Mouse (Mus musculus) layer of hippocampus, adult 9-10 months (tissue): Measurements from ENCODE around the gene Bod1l.
A peak's percentile ranks its signal among the peaks of the same experiment; 100 is the strongest.

Experiments
- DNase-seq: peaks from one replicate; pipeline ENCODE4 v3.0.0; 2022; ENCODE audit warnings: low spot score

Gene Bod1l

DNA sequence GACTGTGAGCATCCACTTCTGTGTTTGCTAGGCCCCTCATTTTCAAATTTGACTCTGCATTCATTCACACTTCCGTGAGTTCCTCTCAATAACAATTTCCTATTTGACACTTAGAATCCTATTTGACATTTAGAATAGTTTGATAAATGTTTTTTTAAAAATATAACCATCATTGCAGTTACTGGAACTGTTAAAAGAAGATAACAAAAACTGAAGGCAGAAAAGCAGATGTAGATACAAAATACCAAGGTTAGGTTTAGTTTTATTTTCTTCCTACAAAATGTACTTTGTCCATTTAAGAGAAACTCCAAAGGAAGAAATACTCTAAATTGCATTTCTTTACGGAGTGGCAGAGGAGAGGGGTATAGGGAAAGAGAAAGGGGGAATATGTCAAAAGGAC, 42.5 kb downstream of the Bod1l start:
- DNase-seq: no peak

DNA sequence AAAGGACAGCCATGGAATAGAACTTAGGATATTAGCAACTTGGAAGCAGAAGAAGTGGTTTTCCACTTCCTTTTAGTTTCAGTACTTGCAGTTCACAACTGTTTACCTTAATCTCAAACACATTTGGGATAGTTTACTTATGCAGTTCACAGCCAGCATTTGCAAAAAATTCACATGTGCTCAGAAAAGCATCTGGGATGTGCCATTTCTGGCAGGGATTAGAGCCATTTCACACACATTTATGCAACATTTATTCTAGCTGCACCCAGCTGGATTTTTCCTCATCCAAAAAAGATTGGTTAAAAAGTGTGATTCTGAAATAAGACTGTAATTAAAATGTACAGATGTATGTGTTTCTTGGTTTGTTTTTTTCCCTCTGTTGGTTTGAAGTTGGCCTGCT, 49.7 kb downstream of the Bod1l start:
- no peak for DNase-seq

DNA sequence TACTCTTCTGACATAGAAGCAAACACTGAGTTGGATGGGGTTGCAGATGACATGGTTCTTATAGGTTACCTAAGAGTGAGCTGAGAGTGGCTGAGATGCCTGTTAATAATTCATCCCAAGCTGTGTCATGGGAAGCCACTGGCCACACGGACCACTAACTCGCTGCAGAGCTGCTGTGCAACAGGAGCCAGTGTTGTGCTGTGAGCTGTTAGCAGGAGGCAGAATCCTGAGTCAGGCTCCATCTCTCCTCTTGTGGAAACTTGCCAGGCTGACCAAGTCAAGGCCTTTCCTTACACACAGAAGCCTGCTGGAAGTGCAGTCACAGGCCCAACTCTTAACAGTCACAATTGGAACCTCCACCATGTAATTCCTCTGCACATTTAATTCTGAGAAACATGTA, 53.6 kb downstream of the Bod1l start:
- DNase-seq: no peak

DNA sequence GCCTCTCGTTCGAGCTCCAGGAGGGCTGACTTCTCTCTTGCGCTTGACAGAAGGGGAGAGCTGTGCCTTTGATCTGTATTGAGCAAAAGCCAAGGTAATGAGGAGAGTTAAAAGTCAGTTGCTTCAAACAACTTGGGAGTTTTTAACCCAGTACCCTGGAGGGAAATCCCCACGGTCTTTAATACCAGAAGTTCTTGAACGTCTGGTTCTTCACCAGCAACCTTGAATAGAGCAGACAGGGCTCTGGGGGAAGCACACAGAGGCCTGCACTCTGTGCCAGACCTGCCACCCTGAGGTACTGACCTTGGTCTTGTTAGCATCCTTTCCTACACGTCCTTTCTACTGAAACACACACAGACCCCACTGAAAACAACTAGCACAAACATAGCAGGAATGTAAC, 55.2 kb downstream of the Bod1l start:
- no peak for DNase-seq

DNA sequence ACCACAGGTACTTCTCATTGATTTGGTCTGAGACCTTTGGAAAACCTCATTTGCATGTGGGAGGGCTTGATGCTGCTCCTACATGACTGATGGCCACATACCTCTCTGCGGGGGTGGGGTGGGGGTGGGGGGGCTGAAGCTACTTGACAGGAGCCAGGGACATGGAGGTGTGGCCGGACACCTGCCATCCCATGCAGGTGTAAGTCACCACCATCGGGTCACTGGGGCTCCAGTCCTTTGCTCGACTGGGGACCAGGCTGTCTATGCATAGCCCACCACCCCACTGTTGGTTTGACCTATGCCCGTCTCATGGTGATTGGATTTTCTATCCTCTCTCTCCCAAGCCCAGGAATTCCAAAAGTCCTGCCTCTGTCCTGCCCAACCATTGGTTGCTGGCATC, 62.2 kb downstream of the Bod1l start:
- no peak for DNase-seq

DNA sequence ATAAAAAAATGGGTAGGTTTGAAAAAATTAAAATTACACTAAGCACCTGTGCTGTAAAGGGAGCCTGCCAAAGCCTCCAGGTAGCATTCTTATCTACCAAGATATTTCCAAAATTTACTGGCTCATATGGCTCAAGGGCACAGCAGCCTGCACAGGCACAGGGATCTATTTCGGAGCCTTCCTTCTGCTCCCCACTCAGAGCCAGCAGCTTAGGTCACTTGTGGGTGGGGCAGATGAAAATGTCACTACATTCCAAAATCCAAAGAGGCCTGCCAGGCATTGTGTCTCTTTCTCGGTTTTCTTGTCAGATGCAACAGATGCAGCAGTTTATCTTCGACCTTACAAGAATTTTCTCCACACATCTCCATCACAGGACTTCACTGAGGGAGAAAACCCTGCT, 64.1 kb downstream of the Bod1l start:
- no peak for DNase-seq

DNA sequence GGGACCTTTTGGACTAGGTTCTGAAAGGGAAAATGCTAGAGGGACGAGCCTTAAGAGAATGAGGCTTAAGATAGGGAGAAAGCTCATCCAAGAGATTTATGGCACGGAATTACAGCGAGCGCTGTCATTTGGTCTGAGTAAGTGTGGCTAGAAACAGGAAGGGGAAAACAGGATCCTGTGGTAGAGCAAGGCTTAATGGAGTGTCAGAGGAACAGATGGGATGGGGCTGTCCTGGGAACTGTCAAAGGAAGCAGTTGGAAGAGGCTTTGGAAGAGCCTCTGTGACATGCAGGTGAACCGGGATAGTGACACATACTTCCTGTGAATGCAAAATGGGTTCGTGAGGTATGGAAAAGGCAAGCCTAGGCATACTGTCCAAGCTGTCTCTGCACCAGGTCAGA, 68.4 kb downstream of the Bod1l start:
- DNase-seq: no peak

DNA sequence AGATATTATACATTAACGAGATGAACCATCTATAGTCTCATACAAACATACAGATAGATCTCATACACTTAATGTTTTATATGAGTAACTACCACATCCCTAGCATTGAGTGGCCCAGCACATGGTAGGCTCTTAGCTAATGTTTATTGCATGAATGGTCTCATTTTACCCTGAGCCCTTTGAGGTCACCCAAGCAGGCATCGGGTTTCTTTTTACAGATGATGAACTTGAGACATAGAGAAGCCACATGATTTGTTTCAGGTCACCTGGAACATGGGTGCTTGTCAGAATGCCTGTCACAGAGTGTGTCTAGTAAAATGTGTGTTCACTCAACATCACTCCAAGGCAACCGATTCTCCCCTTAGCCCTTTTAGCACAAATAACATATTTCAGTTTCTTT, 68.8 kb downstream of the Bod1l start:
- DNase-seq: no peak

DNA sequence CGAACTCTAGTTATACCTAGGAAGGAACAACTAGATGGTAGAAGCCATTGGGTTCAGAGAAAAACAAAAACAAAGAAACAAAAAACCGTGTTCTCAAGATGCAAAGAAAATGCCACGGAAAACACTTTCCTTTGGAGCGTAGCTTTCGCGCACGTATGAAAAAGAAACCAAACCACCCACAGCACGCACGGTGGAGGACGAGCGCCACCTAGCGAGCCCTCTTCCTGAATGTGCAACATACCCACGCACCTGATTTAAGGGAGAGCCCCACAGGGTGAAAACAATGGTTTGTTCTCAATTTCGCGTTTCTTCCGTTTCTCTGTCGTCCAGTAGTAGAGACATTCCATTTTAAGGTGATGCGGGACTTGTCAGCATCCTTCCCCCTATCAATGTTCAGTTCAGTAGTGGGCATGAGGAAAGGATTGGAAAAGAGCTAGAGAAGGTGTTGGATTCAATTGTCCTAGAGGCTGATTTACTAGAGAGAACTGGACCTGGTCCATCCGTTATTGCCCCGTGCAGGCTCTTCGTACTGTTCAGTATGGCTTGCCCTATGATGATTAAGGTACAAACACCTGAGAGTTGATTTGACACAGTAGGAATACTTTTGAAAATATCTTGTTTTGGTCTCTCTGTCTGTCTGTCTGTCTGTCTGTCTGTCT, 75.6 kb downstream of the Bod1l start:
- peak; percentile 79 for DNase-seq

DNA sequence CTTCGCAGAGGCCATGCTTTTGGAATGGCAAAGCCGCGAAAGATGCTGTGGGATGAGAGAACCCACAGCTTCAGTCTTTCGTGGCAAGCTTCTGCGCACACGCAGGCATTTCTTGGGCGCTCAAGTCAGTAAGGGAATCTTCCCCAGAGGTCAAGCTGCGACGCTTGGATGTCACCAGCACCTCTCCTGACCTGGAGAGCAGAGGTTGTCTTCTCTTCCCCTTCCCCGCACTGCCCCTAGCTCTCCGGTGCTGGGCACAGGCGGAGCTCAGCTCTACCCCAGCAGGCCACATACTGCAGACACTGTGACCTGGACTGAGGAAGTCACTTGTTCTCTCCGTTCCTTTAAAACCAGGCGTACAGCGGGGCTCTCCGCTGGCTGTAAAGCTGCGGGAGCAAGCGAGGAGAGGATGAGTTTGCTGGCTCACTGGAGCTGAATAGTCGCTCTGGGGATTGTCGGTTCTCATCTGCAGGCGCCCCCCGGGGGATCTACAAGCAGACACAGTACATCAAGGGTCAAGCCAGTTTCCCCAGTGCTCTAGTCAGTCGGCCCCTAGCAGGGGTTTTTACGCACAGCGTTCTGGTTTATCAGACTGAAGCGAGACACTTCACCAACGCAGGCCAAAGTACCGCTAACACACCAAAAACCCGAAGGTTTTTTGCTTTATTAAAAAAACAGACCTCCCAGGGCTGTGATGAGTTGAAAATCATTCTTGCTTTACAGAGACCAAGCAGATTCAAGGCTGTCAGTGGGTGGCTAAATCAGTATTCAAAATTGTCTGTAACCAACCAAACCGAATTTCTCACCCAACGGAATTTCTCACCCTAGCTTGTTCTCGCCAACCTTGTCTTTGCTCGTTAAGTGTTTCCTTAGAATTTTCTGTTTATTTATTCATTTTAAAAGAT, 76.6 kb downstream of the Bod1l start:
- DNase-seq: no peak

DNA sequence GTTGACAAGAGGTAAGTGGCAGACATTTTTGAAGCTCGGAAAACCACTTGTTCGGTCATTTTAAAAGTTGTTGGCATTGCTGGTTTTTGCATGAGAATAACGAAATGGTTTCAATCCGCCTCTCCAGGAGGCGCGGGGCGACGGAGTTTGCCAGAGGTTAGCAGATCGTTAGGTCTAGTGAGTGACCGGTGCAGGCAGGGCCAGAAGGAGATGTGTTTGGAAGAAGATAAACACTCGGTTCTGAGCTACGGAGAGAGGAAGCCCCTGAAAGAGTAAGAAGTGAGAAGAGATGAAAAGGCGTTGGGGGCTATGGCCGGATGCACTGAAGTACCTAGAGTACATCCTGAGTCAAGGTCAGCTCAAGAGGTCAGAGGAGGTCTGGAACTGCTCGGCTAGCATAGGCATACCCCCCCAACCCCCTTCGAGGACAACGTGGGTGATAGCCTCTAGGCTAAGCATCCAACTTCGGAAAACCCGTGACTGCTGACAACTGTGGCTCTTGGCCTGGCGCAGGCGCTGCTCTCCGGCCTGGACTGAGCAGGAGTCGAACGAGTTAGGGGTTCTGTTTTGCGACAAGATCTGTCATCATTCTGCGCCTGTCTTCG, 77.6 kb downstream of the Bod1l start:
- DNase-seq: no peak

DNA sequence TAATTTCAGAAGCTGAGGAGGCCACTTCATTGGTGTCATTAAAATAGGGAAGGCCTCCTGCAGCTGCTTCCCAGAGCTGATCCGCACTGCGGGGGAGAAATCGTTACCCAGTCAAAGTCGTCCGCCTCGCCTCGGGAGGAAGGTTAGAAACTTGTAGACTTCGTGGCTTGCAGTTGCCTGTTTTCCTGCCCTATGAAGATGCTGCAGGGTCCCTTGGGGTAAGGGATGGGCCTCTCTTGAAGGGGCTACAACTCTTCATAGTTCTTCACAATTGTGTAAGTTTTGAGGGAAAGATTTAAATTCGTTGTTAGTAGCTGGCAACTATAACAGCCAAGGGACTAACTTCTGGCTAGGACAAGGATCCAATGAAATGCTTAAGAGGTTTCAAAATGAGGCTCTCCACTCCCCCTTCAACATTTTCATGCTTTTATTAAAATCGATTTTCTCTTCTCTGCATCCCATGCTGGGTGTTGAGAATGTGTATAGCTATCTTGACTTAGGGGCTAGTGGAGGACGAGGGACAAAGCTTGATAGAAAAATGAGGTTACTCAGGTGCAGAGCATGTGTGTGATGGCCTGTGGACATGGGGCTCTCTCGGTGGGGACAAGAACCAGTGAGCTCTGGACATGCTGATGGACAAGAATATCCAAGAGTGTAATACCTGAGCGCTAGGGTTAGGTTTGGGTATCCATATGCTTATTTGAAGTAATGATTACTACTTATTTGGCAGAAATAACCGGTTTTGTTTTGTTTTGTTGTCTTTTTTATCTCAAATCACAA, 78.3 kb downstream of the Bod1l start:
- no peak for DNase-seq

DNA sequence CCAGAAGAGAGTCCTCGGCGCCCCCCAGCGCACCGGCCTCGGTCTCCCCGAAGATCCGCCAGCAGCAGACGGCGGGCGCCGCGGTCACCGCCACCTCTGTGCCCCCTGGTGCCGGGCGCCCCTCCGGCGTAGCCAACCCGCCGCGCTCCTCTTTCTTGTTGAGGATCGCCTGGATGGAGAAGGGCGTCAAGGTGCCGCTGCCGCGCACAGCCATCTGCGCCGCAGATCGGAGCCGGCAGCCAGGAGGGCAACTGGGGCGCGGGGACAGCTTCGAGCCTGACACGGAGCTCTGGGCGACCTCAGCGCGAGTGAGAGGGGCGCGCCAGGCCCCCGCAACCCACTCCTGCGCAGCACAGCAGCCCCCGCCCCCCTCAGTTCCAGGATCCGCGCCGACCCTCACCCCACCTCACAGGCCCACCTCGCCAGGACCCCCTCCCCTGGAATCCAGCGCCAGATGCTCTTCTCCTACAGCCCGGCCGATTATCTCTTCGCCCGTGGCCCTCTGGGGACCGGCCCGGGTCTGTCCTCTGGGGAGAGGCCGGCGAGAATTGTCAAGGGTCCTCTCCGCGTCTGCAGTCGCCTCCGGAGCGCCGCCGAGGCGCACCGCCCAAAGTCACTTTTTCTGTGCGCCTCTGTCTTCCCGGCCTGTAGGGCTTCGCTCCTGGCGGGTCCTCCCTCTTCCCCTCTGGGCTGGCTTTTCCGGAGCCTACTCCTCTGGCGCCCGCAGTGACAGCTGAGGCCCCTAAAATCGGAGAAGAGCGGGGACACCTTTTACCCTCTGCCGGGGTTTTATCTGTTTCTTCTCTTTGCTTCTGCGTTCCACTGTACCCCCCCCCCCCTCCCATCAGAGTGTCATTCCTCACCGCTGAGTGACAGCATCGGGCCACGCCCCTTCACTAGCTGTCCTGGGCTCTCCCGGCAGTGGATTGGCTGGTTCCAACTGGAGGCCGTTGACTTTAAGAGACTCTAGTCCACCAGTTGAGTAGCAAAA, 80.1 kb downstream of the Bod1l start, which contains the start of gene Nkx3-2:
TSS of gene Nkx3-2 (minus strand) at position 771 of the 991 bp plus-strand sequence.
- no peak for DNase-seq

DNA sequence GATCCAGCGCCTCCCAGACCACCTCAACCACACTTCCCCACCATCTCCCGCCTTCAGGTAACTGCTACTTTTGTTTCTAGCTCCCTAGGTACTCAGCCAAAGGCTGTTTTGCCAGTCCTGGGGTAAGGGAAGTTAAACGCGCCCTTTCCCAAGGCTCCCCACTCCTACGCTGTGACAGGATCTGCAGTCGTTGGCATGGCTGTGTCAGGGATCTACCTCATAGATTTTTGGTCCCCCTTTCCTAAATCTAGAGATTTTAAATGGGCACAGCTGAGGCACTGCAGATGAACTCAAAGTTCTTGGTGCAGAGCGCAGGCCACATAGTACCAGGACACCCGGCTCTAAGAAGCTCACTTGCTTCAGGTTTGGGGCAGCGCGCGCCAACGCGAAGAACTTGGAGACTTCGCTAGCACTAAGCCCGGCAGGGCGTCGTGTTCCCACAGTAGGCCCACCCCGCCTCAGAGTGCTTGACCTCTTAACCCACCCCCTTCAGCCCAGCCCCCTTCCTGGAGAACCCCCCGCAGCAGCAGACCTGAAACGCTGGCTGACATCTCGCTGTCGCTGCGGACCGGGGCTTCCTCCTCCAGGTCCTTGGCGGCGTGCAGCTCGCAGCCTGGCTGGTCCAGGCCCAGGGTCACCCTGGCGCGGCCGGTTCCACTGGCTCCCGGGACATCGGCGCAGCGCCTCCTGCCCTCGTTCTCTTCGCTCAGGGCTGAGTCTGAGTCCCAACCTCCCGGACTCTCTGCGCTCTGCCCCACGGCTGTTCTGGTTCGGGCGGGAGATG, 81.0 kb downstream of the Bod1l start:
- no peak for DNase-seq

DNA sequence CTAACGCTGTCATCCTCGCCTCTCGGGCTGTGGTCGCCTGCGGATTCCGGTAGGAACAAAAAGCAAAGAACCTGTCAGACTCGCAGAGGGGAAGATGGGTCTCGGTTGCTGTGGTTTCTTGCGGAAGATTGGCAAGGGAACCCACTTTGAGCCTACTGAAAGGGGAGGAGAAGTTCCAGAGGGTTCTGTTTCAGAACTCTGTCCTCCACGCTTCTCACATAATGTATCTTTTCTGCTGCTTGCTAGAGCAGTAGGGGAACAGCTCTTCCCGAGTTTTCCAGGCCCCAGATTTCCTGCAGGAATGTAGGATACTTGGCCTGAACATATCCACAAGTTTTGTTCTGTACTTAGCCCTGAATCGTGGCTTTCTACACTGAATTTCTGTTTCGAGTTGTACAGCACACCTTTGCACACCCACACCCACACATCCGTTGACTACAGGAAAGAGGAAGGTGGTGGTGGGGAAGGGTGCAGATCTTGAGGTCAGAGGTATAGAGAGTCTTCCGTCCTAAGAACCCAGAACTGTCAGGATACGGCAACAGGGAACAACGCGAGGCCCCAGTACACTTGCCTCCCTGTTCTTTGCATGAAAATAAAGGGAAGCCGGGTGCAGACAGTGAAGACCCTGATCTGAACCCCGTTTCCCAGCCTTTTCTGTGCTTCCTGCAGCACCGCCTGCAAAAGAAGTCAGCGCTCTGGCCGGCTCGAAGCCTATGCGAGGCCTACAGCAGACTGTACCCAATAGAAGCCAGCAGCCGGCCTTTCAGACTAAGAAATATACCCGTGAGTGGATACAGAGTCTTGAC, 81.8 kb downstream of the Bod1l start:
- DNase-seq: no peak

DNA sequence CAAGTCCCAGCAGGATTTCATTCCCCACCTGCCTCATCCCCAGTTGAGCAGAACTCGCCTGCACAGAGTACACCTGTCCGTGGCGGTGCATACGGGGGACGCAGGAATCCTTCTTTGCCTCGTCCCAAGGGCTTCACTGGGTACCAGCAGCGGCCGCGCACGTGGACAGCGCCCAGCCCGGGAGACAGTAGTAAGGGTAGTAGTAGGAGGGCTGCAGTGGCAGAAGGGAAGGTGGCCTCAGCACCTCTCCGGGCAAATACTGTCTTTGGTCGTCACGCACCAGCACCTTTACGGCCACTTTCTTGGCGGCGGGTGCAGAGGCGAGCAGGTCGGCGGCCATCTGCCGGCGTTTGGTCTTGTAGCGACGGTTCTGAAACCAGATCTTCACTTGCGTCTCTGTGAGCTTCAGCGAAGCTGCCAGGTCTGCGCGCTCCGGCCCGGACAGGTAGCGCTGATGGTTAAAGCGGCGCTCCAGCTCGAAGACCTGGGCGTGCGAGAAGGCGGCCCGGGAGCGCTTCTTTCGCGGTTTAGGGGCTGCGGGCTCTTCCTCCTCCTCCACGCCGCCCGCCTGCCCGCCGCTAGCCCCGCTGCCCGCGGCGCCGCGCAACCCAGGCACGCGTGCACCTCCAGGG, 82.5 kb downstream of the Bod1l start:
- DNase-seq: no peak

DNA sequence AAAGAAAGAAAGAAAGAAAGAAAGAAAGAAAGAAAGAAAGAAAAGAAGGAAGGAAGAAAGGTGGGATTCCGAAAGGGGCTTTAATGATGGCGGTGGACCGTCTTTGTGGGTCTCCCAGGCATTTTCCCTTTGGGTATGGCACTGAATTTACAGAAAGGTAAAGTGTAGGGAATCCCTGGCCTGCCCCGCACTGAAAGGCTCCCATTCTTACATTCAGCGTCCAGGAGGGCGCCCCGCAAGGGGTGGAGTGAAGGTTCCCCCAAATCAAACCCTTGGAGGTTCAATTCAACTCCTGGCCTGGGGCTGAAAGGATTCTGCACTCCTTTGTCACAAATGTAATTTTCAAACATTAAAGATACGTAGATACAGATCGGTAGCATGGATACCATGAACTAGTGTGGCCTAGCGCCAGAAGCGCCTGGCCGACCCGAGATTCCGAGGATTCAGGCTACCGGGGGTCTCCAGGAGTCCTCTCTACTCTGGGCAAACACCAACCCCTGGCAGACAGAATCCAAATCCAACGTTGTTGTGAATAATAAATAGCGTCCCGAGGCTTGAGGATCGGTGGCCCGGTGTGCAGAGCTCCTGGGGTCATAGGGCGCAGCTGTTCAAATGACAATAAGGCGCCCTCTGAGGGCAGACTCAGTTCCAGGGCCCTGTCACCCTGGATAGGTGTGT, 83.1 kb downstream of the Bod1l start:
- no peak for DNase-seq

DNA sequence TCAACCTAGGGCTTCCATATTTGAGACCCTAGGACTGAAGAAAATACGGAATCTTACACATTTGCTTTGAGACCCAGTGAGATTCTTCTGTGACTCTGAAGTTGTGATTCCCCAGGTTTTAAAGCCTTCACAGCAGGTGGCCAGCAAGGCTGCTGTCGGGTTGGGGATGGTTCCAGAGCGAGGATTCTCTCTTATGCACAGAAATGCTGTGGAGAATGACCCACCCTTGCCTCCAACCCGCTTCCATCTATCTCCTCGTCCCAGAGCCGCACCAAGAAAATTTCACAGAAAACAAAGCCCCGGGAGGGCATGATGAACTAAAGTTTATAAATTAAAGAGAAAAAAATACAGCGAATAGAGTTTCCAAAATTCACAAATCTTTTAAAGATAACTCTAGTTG, 84.0 kb downstream of the Bod1l start:
- DNase-seq: no peak
